Mouse (Mus musculus) CH12.LX (cell line): Measurements from ENCODE around the gene Dclre1b. TPM values are rescaled to one million over a fixed set of nuclear protein-coding genes. Genes with fewer than 3 reads are reported as not detected.

ENCODE experiments used
- DNase-seq: peaks from one replicate; pipeline ENCODE4 v3.0.0-alpha.2; 2013; ENCODE audit errors: extremely low read depth
- H3K27ac ChIP-seq: 2 replicates; pipeline ENCODE4 v1.5.1; 2012; ENCODE audit warnings: low read depth, mild to moderate bottlenecking, control low read depth, moderate library complexity; ENCODE audit not compliant: insufficient read depth
- H3K27me3 ChIP-seq: replicated peaks from 2 replicates; pipeline ENCODE3; 2012; ENCODE audit warnings: inconsistent platforms
- H3K36me3 ChIP-seq, 2 experiments: replicated peaks in 1 of 2; 2 replicates each; pipeline versions ENCODE3 to v1.6.1; 2012; ENCODE audit warnings: inconsistent platforms in 1 of 2, low read length in 1 of 2, mild to moderate bottlenecking in 1 of 2, mixed read lengths in 1 of 2, moderate library complexity in 1 of 2; ENCODE audit not compliant: control insufficient read depth in 1 of 2, insufficient read depth in 1 of 2
- H3K4me1 ChIP-seq, 2 experiments: 2 replicates each; pipeline ENCODE4 v1.6.1; 2012; ENCODE audit warnings: inconsistent platforms in 1 of 2, moderate library complexity in 1 of 2; ENCODE audit not compliant: insufficient read depth in 2 of 2, control insufficient read depth in 1 of 2
- H3K4me2 ChIP-seq: 2 replicates; pipeline ENCODE4 v1.6.1; 2012; ENCODE audit warnings: low read depth, mild to moderate bottlenecking, control low read depth; ENCODE audit not compliant: poor library complexity, insufficient read depth, severe bottlenecking
- H3K4me3 ChIP-seq, 3 experiments: fragments of 150-350 bp in 1 of 3; sonication (generic) in 1 of 3; replicated peaks in 1 of 3; 2 replicates each; pipeline versions ENCODE3 to v1.5.1; 2011 to 2012; ENCODE audit warnings: low read depth in 2 of 3, low read length in 2 of 3, mild to moderate bottlenecking in 2 of 3, moderate library complexity in 2 of 3, control low read depth in 1 of 3, improper control_type of control experiment in 1 of 3, inconsistent platforms in 1 of 3, mixed read lengths in 1 of 3; ENCODE audit not compliant: poor library complexity in 1 of 3
- H3K79me2 ChIP-seq: replicated peaks from 2 replicates; pipeline ENCODE4 v1.6.1; 2012; ENCODE audit warnings: mild to moderate bottlenecking, moderate library complexity; ENCODE audit not compliant: control insufficient read depth, poor library complexity, insufficient read depth, severe bottlenecking; ENCODE audit errors: extremely low read depth
- H3K9ac ChIP-seq: 2 replicates; pipeline ENCODE4 v1.6.1; 2012; ENCODE audit warnings: low read depth, mild to moderate bottlenecking, control low read depth, moderate library complexity; ENCODE audit not compliant: insufficient read depth
- H3K9me3 ChIP-seq: replicated peaks from 2 replicates; pipeline ENCODE3; 2012; ENCODE audit warnings: low read length, inconsistent platforms, mixed read lengths
- CHD1 ChIP-seq: IDR thresholded peaks from 2 replicates; pipeline ENCODE4 v1.6.1; 2012; ENCODE audit warnings: low read depth, low read length, improper control_type of control experiment, inconsistent platforms
- CHD2 ChIP-seq: IDR thresholded peaks from 2 replicates; pipeline ENCODE4 v1.6.1; 2011; ENCODE audit warnings: low read length, improper control_type of control experiment
- CTCF ChIP-seq, 2 experiments: IDR thresholded peaks in 1 of 2; conservative IDR thresholded peaks in 1 of 2; 2 replicates each; pipeline ENCODE4 v1.5.1; 2011 to 2012; ENCODE audit warnings: low read depth in 2 of 2, low read length in 2 of 2, improper control_type of control experiment in 1 of 2, inconsistent platforms in 1 of 2, mild to moderate bottlenecking in 1 of 2, moderate library complexity in 1 of 2
- E2F4 ChIP-seq: IDR thresholded peaks from 2 replicates; pipeline ENCODE4 v1.6.1; 2011; ENCODE audit warnings: low read depth, low read length, improper control_type of control experiment; ENCODE audit not compliant: insufficient replicate concordance
- ELF1 ChIP-seq: IDR thresholded peaks from 2 replicates; pipeline ENCODE4 v1.6.1; 2014; ENCODE audit warnings: low read depth, mild to moderate bottlenecking, inconsistent platforms, low read length, improper control_type of control experiment
- EP300 ChIP-seq: IDR thresholded peaks from 2 replicates; pipeline ENCODE4 v1.6.1; 2011; ENCODE audit warnings: low read length, improper control_type of control experiment
- ETS1 ChIP-seq: conservative IDR thresholded peaks from 2 replicates; pipeline ENCODE4 v1.6.1; 2012; ENCODE audit warnings: low read depth, mild to moderate bottlenecking, inconsistent platforms, low read length, improper control_type of control experiment, moderate library complexity
- HCFC1 ChIP-seq: IDR thresholded peaks from 2 replicates; pipeline ENCODE4 v1.6.1; 2012; ENCODE audit warnings: low read depth, mild to moderate bottlenecking, inconsistent platforms, low read length, improper control_type of control experiment
- MAFK ChIP-seq: IDR thresholded peaks from 2 replicates; pipeline ENCODE4 v1.6.1; 2011; ENCODE audit warnings: low read length, improper control_type of control experiment; ENCODE audit not compliant: insufficient replicate concordance
- MAX ChIP-seq: IDR thresholded peaks from 2 replicates; pipeline ENCODE4 v1.6.1; 2011; ENCODE audit warnings: low read length, improper control_type of control experiment
- MAZ ChIP-seq: IDR thresholded peaks from 2 replicates; pipeline ENCODE4 v1.6.1; 2012; ENCODE audit warnings: low read depth, mild to moderate bottlenecking, inconsistent platforms, low read length, improper control_type of control experiment, moderate library complexity
- MXI1 ChIP-seq: IDR thresholded peaks from 2 replicates; pipeline ENCODE4 v1.6.1; 2011; ENCODE audit warnings: mild to moderate bottlenecking, low read depth, low read length, improper control_type of control experiment
- MYC ChIP-seq: IDR thresholded peaks from 2 replicates; pipeline ENCODE4 v1.6.1; 2011; ENCODE audit warnings: low read depth, mild to moderate bottlenecking, improper control_type of control experiment, low read length
- NELFE ChIP-seq: IDR thresholded peaks from 2 replicates; pipeline ENCODE4 v1.6.1; 2011; ENCODE audit warnings: low read depth, low read length, improper control_type of control experiment
- POLR2A ChIP-seq: IDR thresholded peaks from 2 replicates; pipeline ENCODE4 v1.6.1; 2011; ENCODE audit warnings: low read depth, mild to moderate bottlenecking, improper control_type of control experiment, low read length
- RCOR1 ChIP-seq: conservative IDR thresholded peaks from 2 replicates; pipeline ENCODE4 v1.6.1; 2012; ENCODE audit warnings: low read depth, mild to moderate bottlenecking, inconsistent platforms, low read length, improper control_type of control experiment
- SIN3A ChIP-seq: IDR thresholded peaks from 2 replicates; pipeline ENCODE4 v1.6.1; 2012; ENCODE audit warnings: low read length, improper control_type of control experiment, inconsistent platforms
- SMC3 ChIP-seq: IDR thresholded peaks from 2 replicates; pipeline ENCODE4 v1.6.1; 2011; ENCODE audit warnings: low read depth, low read length, improper control_type of control experiment
- TCF12 ChIP-seq: IDR thresholded peaks from 2 replicates; pipeline ENCODE4 v1.6.1; 2014; ENCODE audit warnings: low read depth, mild to moderate bottlenecking, inconsistent platforms, low read length, improper control_type of control experiment
- USF1 ChIP-seq: IDR thresholded peaks from 2 replicates; pipeline ENCODE4 v1.6.1; 2014; ENCODE audit warnings: low read depth, mild to moderate bottlenecking, inconsistent platforms, low read length, improper control_type of control experiment
- USF2 ChIP-seq: conservative IDR thresholded peaks from 2 replicates; pipeline ENCODE4 v1.6.1; 2011; ENCODE audit warnings: low read depth, low read length, improper control_type of control experiment
- ZNF384 ChIP-seq: IDR thresholded peaks from 2 replicates; pipeline ENCODE4 v1.6.1; 2012; ENCODE audit warnings: low read depth, low read length, improper control_type of control experiment, inconsistent platforms
- dilution Hi-C: fragments of 300-500 bp; cut with MboI; formaldehyde crosslinking; loops from 2 replicates; pipeline ENCODE4 v1.14.3; 2020; ENCODE audit warnings: low sequenced_read_pairs; ENCODE audit not compliant: extremely low pct_unique_long_range_greater_than_20kb, extremely low pct_ligation_motif_present
- in situ Hi-C: fragments of 300-500 bp; cut with MboI; formaldehyde crosslinking; loops from 3 replicates; pipeline ENCODE4 v1.14.3; 2019; ENCODE audit warnings: low sequenced_read_pairs, low pct_ligation_motif_present, low pct_unique_long_range_greater_than_20kb, mixed read lengths
- polyA plus RNA-seq: library from polyadenylated mRNA; unstranded; fragments of >175 nt; gene quantifications from 2 replicates; pipeline ENCODE4 v1.2.1, GENCODE M21; 2012; ENCODE audit warnings: low read depth; ENCODE audit not compliant: insufficient read length
- total RNA-seq, 2 experiments: library from RNA; depleted of rRNA; stranded (reverse); fragments of 300-350 nt in 1 of 2; fragments of >200 nt in 1 of 2; gene quantifications; 2 replicates each; pipeline ENCODE4 v1.2.3; 2012 to 2014

Gene Dclre1b
- total and polyA plus RNA-seq, 3 experiments = 10.2 to 32.2 (median 16.7) TPM

DNA sequence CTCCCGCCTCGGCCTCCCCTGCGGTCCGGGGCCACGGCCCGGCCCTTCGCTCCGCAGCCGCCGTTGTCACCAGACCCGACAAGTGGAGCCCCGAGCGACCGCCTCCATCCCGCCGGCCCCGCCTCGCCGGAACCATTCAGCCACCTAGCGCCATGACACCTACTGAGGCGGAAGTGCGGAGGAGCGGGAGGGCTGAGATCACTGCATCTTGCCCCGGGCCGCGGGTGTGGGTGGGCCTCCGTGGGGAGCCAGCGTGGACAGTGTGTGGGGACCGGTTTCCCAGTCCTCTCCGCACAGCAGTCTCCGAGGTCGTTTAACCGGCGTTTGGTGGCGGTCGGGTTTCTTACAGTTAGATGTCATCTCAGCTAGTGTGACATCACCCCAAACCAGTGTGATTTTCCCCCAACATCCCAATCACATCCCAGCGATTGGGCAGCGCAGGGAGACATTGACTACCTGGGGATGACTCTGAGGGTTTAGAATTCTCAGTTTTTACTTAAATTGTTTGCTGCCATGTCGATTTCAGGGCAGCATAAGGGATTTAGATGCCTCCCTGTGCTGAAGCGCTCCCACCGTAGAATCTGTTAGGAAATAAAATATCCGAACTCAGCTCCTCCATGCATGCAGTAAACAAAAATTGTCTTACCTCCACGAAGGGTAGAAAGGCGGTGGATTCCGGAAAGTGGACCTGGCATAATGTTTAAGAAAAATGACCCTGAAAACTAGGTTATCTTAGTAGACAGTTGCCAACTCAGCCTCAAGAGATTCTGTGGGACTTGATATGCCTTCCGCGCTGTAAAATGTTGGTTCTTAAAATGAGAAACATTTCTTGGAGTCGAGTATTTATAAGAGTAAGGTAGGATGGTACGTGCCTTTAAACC lies 17.8 kb downstream of the Dclre1b start, which contains the start of gene Hipk1 (continued):
- TF ChIP-seq USF2 = no peak
- TF ChIP-seq HCFC1 = peak; percentile 82
- no peak for TF ChIP-seq ZNF384
- no peak; the same call in 1 of the 2 replicates for TF ChIP-seq MYC
- peak; percentile 88 for TF ChIP-seq POLR2A
- TF ChIP-seq TCF12 = peak; percentile 91
- peak; percentile 70 for TF ChIP-seq NELFE

DNA sequence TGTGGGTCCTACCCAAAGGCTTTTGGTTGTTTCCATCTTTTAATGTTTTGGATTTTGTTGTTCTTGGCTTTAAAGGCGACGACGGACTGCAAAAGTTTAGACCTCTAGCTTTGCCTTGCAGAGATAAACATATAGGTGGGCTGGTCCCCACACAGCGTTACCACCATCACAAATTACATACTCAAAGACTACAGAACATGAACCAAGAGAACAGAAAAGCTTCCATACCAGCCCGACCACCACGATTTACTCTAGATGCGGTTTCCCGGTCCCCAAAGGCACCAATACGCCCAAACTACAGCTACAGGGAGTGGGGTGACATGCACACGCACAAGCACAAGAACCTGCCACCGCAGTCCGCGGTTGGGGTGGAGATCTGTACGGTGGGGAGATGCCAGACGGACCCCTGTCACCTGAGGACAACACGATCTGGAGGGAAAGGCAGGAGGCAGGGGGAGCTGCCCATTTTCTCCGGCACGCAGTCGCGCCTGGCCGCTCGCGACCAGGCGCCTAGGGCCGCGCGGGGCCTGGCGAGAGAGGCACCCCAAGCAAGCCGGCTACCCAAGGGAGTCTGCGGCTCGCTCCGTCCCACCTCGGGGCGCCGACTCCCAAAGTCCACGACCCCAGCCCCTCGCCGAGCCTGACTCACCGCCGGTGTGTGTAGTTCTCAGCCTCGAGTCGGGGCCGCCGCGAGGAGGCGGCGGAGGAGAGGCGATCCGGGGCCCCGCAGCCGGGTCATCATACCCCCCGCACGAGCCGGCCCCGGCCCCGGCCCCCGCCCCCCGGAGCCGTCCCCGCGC lies 18.7 kb downstream of the Dclre1b start:
- peaks cover 53% of the 10 kb centered on the region for H3K79me2 ChIP-seq
- H3K4me3 ChIP-seq = peak overlapping the region; percentile 89 to 98 (median 93)
- in situ Hi-C loops (no loop called here), dilution Hi-C loops (no loop called here)
- peak overlapping the region; percentile 30; the same call in 1 of the 2 replicates for H3K4me2 ChIP-seq
- no peak for DNase-seq
- H3K4me1 ChIP-seq = peaks cover 11 to 54% of the 10 kb centered on the region in 2 experiments; a peak in 3 of 4 replicates
- H3K27ac ChIP-seq = peak overlapping the region; percentile 83
- H3K27me3 ChIP-seq = no peaks in the 10 kb centered on the region
- no peaks in the 10 kb centered on the region for H3K9me3 ChIP-seq
- peak; percentile 43; the same call in 1 of the 2 replicates for TF ChIP-seq MAX
- TF ChIP-seq MAFK = no peak
- TF ChIP-seq MYC = no peak
- no peak for TF ChIP-seq ETS1
- peak; percentile 18 for TF ChIP-seq SIN3A
- no peak for TF ChIP-seq HCFC1
- no peak for TF ChIP-seq CHD2
- TF ChIP-seq RCOR1 = no peak
- TF ChIP-seq CHD1 = 0 out of 2 replicates have a peak, but pooled peaks have one; percentile 0
- no peak for TF ChIP-seq MAZ
- TF ChIP-seq POLR2A = no peak
- no peak for TF ChIP-seq E2F4
- TF ChIP-seq CTCF (conservative IDR thresholded peaks at IDR 0.05 in 1 of 2, IDR thresholded peaks at IDR 0.05 in 1 of 2; ENCODE audit: low read depth in 2 of 2, low read length in 2 of 2) = no peak
- TF ChIP-seq MXI1 = peak; percentile 15; the same call in 1 of the 2 replicates
- no peak for TF ChIP-seq USF1
- TF ChIP-seq EP300 = no peak
- no peak for TF ChIP-seq SMC3
- no peak for TF ChIP-seq ELF1
- peak overlapping the region; percentile 83 for H3K9ac ChIP-seq
- H3K36me3 ChIP-seq = peaks cover 0 to 3% of the 10 kb centered on the region in 2 experiments
